Mouse (Mus musculus): ENCODE results near the gene Eppin. TPM values are rescaled to one million over a fixed set of nuclear protein-coding genes. Genes with fewer than 3 reads are reported as not detected.

The Eppin gene
- polyA plus RNA-seq, 1 experiment from 2014 or later, result not detected

- no peaks in the 10 kb centered on the region for H3K4me1 ChIP-seq (ENCODE audit: control insufficient read depth in 2 of 2, insufficient read depth in 2 of 2, low read length in 2 of 2)
- H3K4me2 ChIP-seq (ENCODE audit: low read length), result no peak overlapping the region
- no peak overlapping the region for H3K27ac ChIP-seq (replicated peaks in 1 of 2; ENCODE audit: control insufficient read depth in 1 of 2, insufficient read depth in 1 of 2, low read depth in 2 of 2, low read length in 2 of 2)
- H3K9me3 ChIP-seq (ENCODE audit: control insufficient read depth, low read length), result 0 out of 2 replicates have a peak, but pooled peaks cover 3% of the 10 kb centered on the region
- no peak overlapping the region for H3K9ac ChIP-seq (ENCODE audit: low read length)
- WGBS, result 62% methylated on average over 2 of the region's 2 CpGs
- ATAC-seq (ENCODE audit: insufficient number of reproducible peaks, insufficient read depth, low FRiP score, low read depth), result no peak
- H3K36me3 ChIP-seq (ENCODE audit: control insufficient read depth, insufficient read depth, low read length), result no peaks in the 10 kb centered on the region
- no peak overlapping the region for H3K4me3 ChIP-seq (ENCODE audit: control insufficient read depth in 1 of 2, insufficient read depth in 1 of 2, low read depth in 1 of 2, low read length in 2 of 2)
- H3K27me3 ChIP-seq (ENCODE audit: control insufficient read depth, insufficient read depth, low read length), result no peaks in the 10 kb centered on the region
These were observed 49.6 kb downstream of the Eppin start for GRCm38 (mm10) chr2:164543745-164544144.

GRCm38 (mm10) chr2:164542598-164542997 is 50.8 kb downstream of the Eppin start:
- Histone ChIP-seq H3K9ac (ENCODE audit: low read length) (no peak overlapping the region), H3K27me3 (ENCODE audit: control insufficient read depth, insufficient read depth, low read length) (no peaks in the 10 kb centered on the region), H3K9me3 (ENCODE audit: control insufficient read depth, low read length) (0 out of 2 replicates have a peak, but pooled peaks cover 3% of the 10 kb centered on the region), H3K4me1 (ENCODE audit: control insufficient read depth in 2 of 2, insufficient read depth in 2 of 2, low read length in 2 of 2) (no peaks in the 10 kb centered on the region), H3K4me3 (ENCODE audit: control insufficient read depth in 1 of 2, insufficient read depth in 1 of 2, low read depth in 1 of 2, low read length in 2 of 2) (no peak overlapping the region), H3K4me2 (ENCODE audit: low read length) (no peak overlapping the region), H3K36me3 (ENCODE audit: control insufficient read depth, insufficient read depth, low read length) (no peaks in the 10 kb centered on the region), H3K27ac (replicated peaks in 1 of 2; ENCODE audit: control insufficient read depth in 1 of 2, insufficient read depth in 1 of 2, low read depth in 2 of 2, low read length in 2 of 2) (no peak overlapping the region)
- ATAC-seq (ENCODE audit: insufficient number of reproducible peaks, insufficient read depth, low FRiP score, low read depth), result no peak
- WGBS, result 76% methylated on average over 7 of the region's 7 CpGs

- H3K4me1 ChIP-seq (ENCODE audit: control insufficient read depth in 2 of 2, insufficient read depth in 2 of 2, low read length in 2 of 2), result no peaks in the 10 kb centered on the region
- 76% methylated on average over 5 of the region's 5 CpGs for WGBS
- H3K27ac ChIP-seq (replicated peaks in 1 of 2; ENCODE audit: control insufficient read depth in 1 of 2, insufficient read depth in 1 of 2, low read depth in 2 of 2, low read length in 2 of 2), result no peak overlapping the region
- no peak overlapping the region for H3K9ac ChIP-seq (ENCODE audit: low read length)
- no peaks in the 10 kb centered on the region for H3K36me3 ChIP-seq (ENCODE audit: control insufficient read depth, insufficient read depth, low read length)
- H3K9me3 ChIP-seq (ENCODE audit: control insufficient read depth, low read length), result 0 out of 2 replicates have a peak, but pooled peaks cover 3% of the 10 kb centered on the region
- ATAC-seq (ENCODE audit: insufficient number of reproducible peaks, insufficient read depth, low FRiP score, low read depth), result no peak
- H3K4me2 ChIP-seq (ENCODE audit: low read length), result no peak overlapping the region
- no peaks in the 10 kb centered on the region for H3K27me3 ChIP-seq (ENCODE audit: control insufficient read depth, insufficient read depth, low read length)
- H3K4me3 ChIP-seq (ENCODE audit: control insufficient read depth in 1 of 2, insufficient read depth in 1 of 2, low read depth in 1 of 2, low read length in 2 of 2), result no peak overlapping the region
These were observed 51.3 kb downstream of the Eppin start for GRCm38 (mm10) chr2:164542132-164542531.

- Histone ChIP-seq H3K36me3 (ENCODE audit: control insufficient read depth, insufficient read depth, low read length) (no peaks in the 10 kb centered on the region), H3K27ac (replicated peaks in 1 of 2; ENCODE audit: control insufficient read depth in 1 of 2, insufficient read depth in 1 of 2, low read depth in 2 of 2, low read length in 2 of 2) (no peak overlapping the region), H3K27me3 (ENCODE audit: control insufficient read depth, insufficient read depth, low read length) (no peaks in the 10 kb centered on the region), H3K4me3 (ENCODE audit: control insufficient read depth in 1 of 2, insufficient read depth in 1 of 2, low read depth in 1 of 2, low read length in 2 of 2) (no peak overlapping the region), H3K4me1 (ENCODE audit: control insufficient read depth in 2 of 2, insufficient read depth in 2 of 2, low read length in 2 of 2) (no peaks in the 10 kb centered on the region), H3K4me2 (ENCODE audit: low read length) (no peak overlapping the region), H3K9ac (ENCODE audit: low read length) (no peak overlapping the region), H3K9me3 (ENCODE audit: control insufficient read depth, low read length) (0 out of 2 replicates have a peak, but pooled peaks cover 3% of the 10 kb centered on the region)
- ATAC-seq (ENCODE audit: insufficient number of reproducible peaks, insufficient read depth, low FRiP score, low read depth), result no peak
- 34% methylated on average over 8 of the region's 8 CpGs for WGBS
These were observed 52.6 kb downstream of the Eppin start for GRCm38 (mm10) chr2:164540652-164541427.

Other genes starting within 250 kb of the Eppin start
- gene Slpi, start 204.5 kb downstream of the Eppin start, polyA plus RNA-seq (2014; fragmentation: Nextera tagmentation; extraction: Ambion mirVana), result 0.63 and 1.3 TPM in 2 replicates
- gene Rbpjl, start 190.5 kb downstream of the Eppin start, polyA plus RNA-seq (2014; fragmentation: Nextera tagmentation; extraction: Ambion mirVana), result 0.05 and 0.08 TPM in 2 replicates
- 0.97 and 1.4 TPM in 2 replicates for gene Matn4, start 188.4 kb downstream of the Eppin start, polyA plus RNA-seq (2014; fragmentation: Nextera tagmentation; extraction: Ambion mirVana)
- gene Sdc4, start 149.7 kb downstream of the Eppin start, polyA plus RNA-seq (2014; fragmentation: Nextera tagmentation; extraction: Ambion mirVana), result 33.5 and 40.1 TPM in 2 replicates
- gene Sys1, start 136.6 kb downstream of the Eppin start, polyA plus RNA-seq (2014; fragmentation: Nextera tagmentation; extraction: Ambion mirVana), result 45.7 and 47.6 TPM in 2 replicates
- gene Gm20458, start 132.6 kb downstream of the Eppin start, polyA plus RNA-seq (2014; fragmentation: Nextera tagmentation; extraction: Ambion mirVana), result 8.0 and 16.3 TPM in 2 replicates
- gene Trp53tg5, start 119.9 kb downstream of the Eppin start, polyA plus RNA-seq (2014; fragmentation: Nextera tagmentation; extraction: Ambion mirVana), result not detected in 2 replicates
- gene Dbndd2, start 107.5 kb downstream of the Eppin start, polyA plus RNA-seq (2014; fragmentation: Nextera tagmentation; extraction: Ambion mirVana), result 13.1 and 21.3 TPM in 2 replicates
- 58.8 and 64.3 TPM in 2 replicates for gene Pigt, start 96.1 kb downstream of the Eppin start, polyA plus RNA-seq (2014; fragmentation: Nextera tagmentation; extraction: Ambion mirVana)
- 1.3 and 6.2 TPM in 2 replicates for gene Wfdc2, start 31.2 kb downstream of the Eppin start, polyA plus RNA-seq (2014; fragmentation: Nextera tagmentation; extraction: Ambion mirVana)
- not detected in 2 replicates for gene Spint3, start 20.1 kb downstream of the Eppin start, polyA plus RNA-seq (2014; fragmentation: Nextera tagmentation; extraction: Ambion mirVana)
- 0.35 and 0.43 TPM in 2 replicates for gene Wfdc6a, start 8.1 kb downstream of the Eppin start, polyA plus RNA-seq (2014; fragmentation: Nextera tagmentation; extraction: Ambion mirVana)
- gene Wfdc6b, start 19.9 kb upstream of the Eppin start, polyA plus RNA-seq (2014; fragmentation: Nextera tagmentation; extraction: Ambion mirVana), result not detected in 2 replicates
- gene Wfdc8, start 20.0 kb upstream of the Eppin start, polyA plus RNA-seq (2014; fragmentation: Nextera tagmentation; extraction: Ambion mirVana), result not detected in 2 replicates
- gene Wfdc16, start 45.2 kb upstream of the Eppin start, polyA plus RNA-seq (2014; fragmentation: Nextera tagmentation; extraction: Ambion mirVana), result not detected in 2 replicates
- gene Wfdc10, start 62.5 kb upstream of the Eppin start, polyA plus RNA-seq (2014; fragmentation: Nextera tagmentation; extraction: Ambion mirVana), result not detected in 2 replicates
- gene Wfdc9, start 63.0 kb upstream of the Eppin start, polyA plus RNA-seq (2014; fragmentation: Nextera tagmentation; extraction: Ambion mirVana), result not detected in 2 replicates
- not detected in 2 replicates for gene Wfdc11, start 80.5 kb upstream of the Eppin start, polyA plus RNA-seq (2014; fragmentation: Nextera tagmentation; extraction: Ambion mirVana)
- gene Wfdc13, start 91.5 kb upstream of the Eppin start, polyA plus RNA-seq (2014; fragmentation: Nextera tagmentation; extraction: Ambion mirVana), result 0.19 TPM in 1 of 2 replicates, not detected in the other
- gene Spint4, start 104.9 kb upstream of the Eppin start, polyA plus RNA-seq (2014; fragmentation: Nextera tagmentation; extraction: Ambion mirVana), result not detected in 2 replicates
- not detected in 2 replicates for gene Spint5, start 121.7 kb upstream of the Eppin start, polyA plus RNA-seq (2014; fragmentation: Nextera tagmentation; extraction: Ambion mirVana)
- 0.51 and 0.65 TPM in 2 replicates for gene Wfdc3, start 152.3 kb upstream of the Eppin start, polyA plus RNA-seq (2014; fragmentation: Nextera tagmentation; extraction: Ambion mirVana)
- gene Dnttip1, start 152.4 kb upstream of the Eppin start, polyA plus RNA-seq (2014; fragmentation: Nextera tagmentation; extraction: Ambion mirVana), result 51.1 and 53.8 TPM in 2 replicates
- gene Ube2c, start 176.3 kb upstream of the Eppin start, polyA plus RNA-seq (2014; fragmentation: Nextera tagmentation; extraction: Ambion mirVana), result 349 and 388 TPM in 2 replicates
- 0.59 and 1.7 TPM in 2 replicates for gene Tnnc2, start 186.4 kb upstream of the Eppin start, polyA plus RNA-seq (2014; fragmentation: Nextera tagmentation; extraction: Ambion mirVana)
- gene Snx21, start 192.2 kb upstream of the Eppin start, polyA plus RNA-seq (2014; fragmentation: Nextera tagmentation; extraction: Ambion mirVana), result 37.2 and 38.0 TPM in 2 replicates
- 12.7 and 13.9 TPM in 2 replicates for gene Acot8, start 211.3 kb upstream of the Eppin start, polyA plus RNA-seq (2014; fragmentation: Nextera tagmentation; extraction: Ambion mirVana)
- 5.4 and 5.9 TPM in 2 replicates for gene Zswim3, start 211.5 kb upstream of the Eppin start, polyA plus RNA-seq (2014; fragmentation: Nextera tagmentation; extraction: Ambion mirVana)
- gene Zswim1, start 229.1 kb upstream of the Eppin start, polyA plus RNA-seq (2014; fragmentation: Nextera tagmentation; extraction: Ambion mirVana), result 8.6 TPM in 2 replicates
- gene Spata25, start 234.9 kb upstream of the Eppin start, polyA plus RNA-seq (2014; fragmentation: Nextera tagmentation; extraction: Ambion mirVana), result not detected in 2 replicates
- 178 TPM in 2 replicates for gene Ctsa, start 239.3 kb upstream of the Eppin start, polyA plus RNA-seq (2014; fragmentation: Nextera tagmentation; extraction: Ambion mirVana)
- 54.6 and 55.1 TPM in 2 replicates for gene Neurl2, start 239.9 kb upstream of the Eppin start, polyA plus RNA-seq (2014; fragmentation: Nextera tagmentation; extraction: Ambion mirVana)

All from heart, embryonic 14.5 days (tissue).